Mouse (Mus musculus) embryonic facial prominence, embryonic 14.5 days (tissue): ENCODE data around the gene Vmn2r101. TPM values are rescaled to one million over a fixed set of nuclear protein-coding genes. Genes with fewer than 3 reads are reported as not detected.

Experiments
- ATAC-seq: fragments of 200-750 bp; cut with Nextera tagmentation; 2 replicates; pipeline ENCODE4 v1.8.0; 2017; ENCODE audit warnings: low read depth, moderate number of reproducible peaks, moderate TSS enrichment
- DNase-seq: peaks from one replicate; pipeline ENCODE4 v3.0.0-alpha.2; 2015; ENCODE audit warnings: low spot score
- H3K27ac ChIP-seq: fragments of 300-500 bp; sonication (generic); replicated peaks from 2 replicates; pipeline ENCODE4 v1.5.1; 2014; ENCODE audit warnings: low read depth, mild to moderate bottlenecking, low read length, moderate library complexity
- H3K27me3 ChIP-seq: fragments of 300-500 bp; sonication (generic); replicated peaks from 2 replicates; pipeline ENCODE4 v1.6.1; 2014; ENCODE audit warnings: low read length; ENCODE audit not compliant: control insufficient read depth, insufficient read depth
- H3K36me3 ChIP-seq: fragments of 300-500 bp; sonication (generic); 2 replicates; pipeline ENCODE4 v1.6.1; 2014; ENCODE audit warnings: low read length, mixed read lengths; ENCODE audit not compliant: control insufficient read depth, insufficient read depth
- H3K4me1 ChIP-seq: fragments of 300-500 bp; sonication (generic); 2 replicates; pipeline ENCODE4 v1.6.1; 2014; ENCODE audit warnings: antibody characterized with exemption, low read length; ENCODE audit not compliant: control insufficient read depth, insufficient read depth
- H3K4me2 ChIP-seq: fragments of 300-500 bp; sonication (generic); 2 replicates; pipeline ENCODE4 v1.6.1; 2014; ENCODE audit warnings: low read depth, mild to moderate bottlenecking, low read length, moderate library complexity, mixed read lengths
- H3K4me3 ChIP-seq: fragments of 300-500 bp; sonication (generic); 2 replicates; pipeline ENCODE4 v1.5.1; 2014; ENCODE audit warnings: low read depth, mild to moderate bottlenecking, low read length
- H3K9ac ChIP-seq: fragments of 300-500 bp; sonication (generic); 2 replicates; pipeline ENCODE4 v1.6.1; 2014; ENCODE audit warnings: low read depth, mild to moderate bottlenecking, low read length, moderate library complexity, mixed read lengths
- H3K9me3 ChIP-seq: fragments of 300-500 bp; sonication (generic); 2 replicates; pipeline ENCODE4 v1.6.1; 2016; ENCODE audit warnings: low read length; ENCODE audit not compliant: control insufficient read depth
- WGBS: fragments of 180-500 bp; shearing (Covaris S2); extraction: QIAGEN DNeasy Blood & Tissue Kit; methylation state at CpG from one replicate; pipeline ENCODE4 v1.1.7; 2014; 5-methylcytosine and 5-hydroxymethylcytosine counted together
- polyA plus RNA-seq: library from polyadenylated mRNA; unstranded; fragments of >200 nt; fragmentation: Nextera tagmentation; extraction: Ambion mirVana; gene quantifications from 2 replicates; pipeline ENCODE4 v1.2.1, GENCODE M21; 2014

The Vmn2r101 gene
- not detected in 2 replicates for polyA plus RNA-seq

DNA sequence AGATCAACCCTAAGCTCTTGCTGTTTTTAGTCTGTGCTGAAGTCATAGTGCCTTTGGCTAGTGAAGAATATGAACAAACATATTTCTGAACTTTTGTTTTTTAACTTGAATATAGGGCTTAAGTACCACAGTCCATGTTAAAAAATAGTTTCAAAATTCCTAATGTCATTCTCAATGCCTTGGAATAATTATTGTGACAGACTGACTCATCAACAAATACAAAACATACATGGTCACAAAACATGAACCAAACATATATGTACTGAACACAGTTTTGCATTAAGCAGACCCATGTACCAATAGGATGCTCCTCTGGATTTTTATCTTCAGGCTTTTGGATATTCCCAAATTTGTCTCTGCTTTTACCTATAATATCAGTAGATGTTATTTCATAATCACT lies at the start of gene Vmn2r101:
Vmn2r101 (plus strand) TSS at position 301 of the 400 bp plus-strand sequence.
- Histone ChIP-seq H3K36me3 (no peaks in the 10 kb centered on the region), H3K27ac (no peak within 1 kb of the TSS), H3K9ac (no peak within 1 kb of the TSS), H3K4me3 (no peak within 1 kb of the TSS), H3K4me2 (no peak within 1 kb of the TSS), H3K27me3 (no peaks in the 10 kb centered on the region), H3K4me1 (no peaks in the 10 kb centered on the region), H3K9me3 (peaks cover 12% of the 10 kb centered on the region; the same call in 1 of the 2 replicates)
- no peak for DNase-seq
- ATAC-seq, result no peak

DNA sequence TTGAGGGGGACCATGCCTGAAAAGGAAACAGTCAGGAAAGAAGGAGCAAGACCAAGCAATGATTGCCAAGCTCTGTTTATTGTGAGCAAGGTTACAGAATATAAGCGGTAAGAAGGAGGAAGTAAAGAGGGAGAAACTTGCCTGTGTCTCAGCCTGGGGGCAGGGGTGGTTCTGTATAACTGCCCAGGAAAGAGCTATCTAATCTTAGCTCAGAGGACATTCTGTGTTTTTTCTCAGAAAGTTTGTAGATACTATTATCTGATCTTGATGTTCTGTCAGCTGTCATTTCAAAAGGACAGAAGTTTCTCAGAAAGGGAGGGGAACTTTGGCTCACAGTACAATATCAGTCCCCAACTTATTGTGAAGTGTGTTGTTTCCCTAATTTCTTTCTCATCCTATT lies 52.3 kb downstream of the Vmn2r101 start:
- Histone ChIP-seq H3K4me1 (no peaks in the 10 kb centered on the region), H3K36me3 (no peaks in the 10 kb centered on the region), H3K9ac (no peak overlapping the region), H3K4me2 (no peak overlapping the region), H3K9me3 (peaks cover 18% of the 10 kb centered on the region; the same call in 1 of the 2 replicates), H3K27ac (no peak overlapping the region), H3K27me3 (no peaks in the 10 kb centered on the region), H3K4me3 (no peak overlapping the region)
- 96% methylated on average over 1 of the region's 1 CpGs for WGBS
- DNase-seq (no peak), ATAC-seq (no peak)

GRCm38 (mm10) chr17:19658447-19658846 lies 81.4 kb downstream of the Vmn2r101 start:
- H3K4me2 ChIP-seq, result no peak overlapping the region
- no peaks in the 10 kb centered on the region for H3K27me3 ChIP-seq
- no peak overlapping the region for H3K27ac ChIP-seq
- H3K9ac ChIP-seq, result no peak overlapping the region
- DNase-seq (no peak), ATAC-seq (no peak)
- no peaks in the 10 kb centered on the region for H3K4me1 ChIP-seq
- no peaks in the 10 kb centered on the region for H3K9me3 ChIP-seq
- WGBS, result 74% methylated on average over 3 of the region's 3 CpGs
- no peaks in the 10 kb centered on the region for H3K36me3 ChIP-seq
- no peak overlapping the region for H3K4me3 ChIP-seq

- Histone ChIP-seq H3K4me2 (no peak within 1 kb of the TSS), H3K4me1 (no peaks in the 10 kb centered on the region), H3K27me3 (no peaks in the 10 kb centered on the region), H3K9me3 (no peaks in the 10 kb centered on the region), H3K9ac (no peak within 1 kb of the TSS), H3K4me3 (no peak within 1 kb of the TSS), H3K27ac (no peak within 1 kb of the TSS), H3K36me3 (no peaks in the 10 kb centered on the region)
- no peak for ATAC-seq
- no peak for DNase-seq
- WGBS, result 69% methylated on average over 2 of the region's 2 CpGs
These were observed 83.0 kb downstream of the Vmn2r101 start, which contains the start of gene Vmn2r102 for GRCm38 (mm10) chr17:19660028-19660427. Vmn2r102 (plus strand) TSS chr17:19660328.

Other genes with a start within 250 kb of the Vmn2r101 start
- gene Vmn2r99, start 215.3 kb upstream of the Vmn2r101 start, polyA plus RNA-seq, result not detected in 2 replicates
- gene Vmn2r100, start 72.5 kb upstream of the Vmn2r101 start, polyA plus RNA-seq, result not detected in 2 replicates
- not detected in 2 replicates for gene Vmn2r102, start 83.1 kb downstream of the Vmn2r101 start, polyA plus RNA-seq
- not detected in 2 replicates for gene Vmn2r103, start 196.1 kb downstream of the Vmn2r101 start, polyA plus RNA-seq